Mouse (Mus musculus): ENCODE results near the gene Usp2.

DNA sequence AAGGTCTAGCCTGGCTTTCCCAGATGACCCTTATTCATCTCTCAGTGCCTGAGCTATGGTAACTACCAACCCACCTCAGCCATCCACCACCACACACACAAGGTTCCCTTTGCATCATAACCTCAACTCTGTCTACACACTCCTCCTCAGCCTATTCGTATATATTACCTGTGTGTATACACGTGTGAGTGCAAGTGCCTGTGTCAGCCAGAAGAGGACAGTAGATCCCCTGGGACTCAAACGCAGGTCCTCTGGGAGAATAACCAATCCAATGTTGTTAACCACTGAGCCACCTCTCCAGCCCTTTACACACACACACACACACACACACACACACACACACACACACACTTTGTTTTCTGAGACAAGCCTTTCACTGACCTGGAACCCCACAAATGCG is 36.2 kb upstream of the Usp2 start:
- no peak for TF ChIP-seq POLR2A (IDR thresholded peaks at IDR 0.05; ENCODE audit: borderline replicate concordance, low read depth, low read length)
- TF ChIP-seq CTCF (IDR thresholded peaks at IDR 0.05; ENCODE audit: low read depth, low read length) = no peak
